Mouse (Mus musculus) neural tube, embryonic 11.5 days (tissue): ENCODE results near the gene Flt3. TPM values are rescaled to one million over a fixed set of nuclear protein-coding genes. Genes with fewer than 3 reads are reported as not detected.

Source experiments
- microRNA-seq: library from miRNA; unstranded; fragments of <30 nt; microRNA quantifications from one replicate; pipeline ENCODE4, GENCODE M21; 2016
- polyA plus RNA-seq: library from polyadenylated mRNA; unstranded; fragments of >200 nt; fragmentation: Nextera tagmentation; extraction: Ambion mirVana; gene quantifications from 2 replicates; pipeline ENCODE4 v1.2.1, GENCODE M21; 2014

Flt3 gene
- polyA plus RNA-seq, 1 experiment from 2014 or later, result 0.21 TPM

Small RNAs within 50 kb of the gene (microRNA-seq; reads per million reads assigned to microRNA genes)
- not detected for gene Mir7k

Other genes with a start within 250 kb of the Flt3 start
- 11.3 and 12.8 TPM in 2 replicates for gene Gsx1, start 211.8 kb downstream of the Flt3 start, polyA plus RNA-seq
- not detected in 2 replicates for gene Pdx1, start 130.5 kb downstream of the Flt3 start, polyA plus RNA-seq
- not detected in 2 replicates for gene Cdx2, start 93.2 kb downstream of the Flt3 start, polyA plus RNA-seq
- gene Urad, start 78.0 kb downstream of the Flt3 start, polyA plus RNA-seq, result not detected in 2 replicates
- 51.0 and 52.9 TPM in 2 replicates for gene Pan3, start 29.7 kb upstream of the Flt3 start, polyA plus RNA-seq